Mouse (Mus musculus): ENCODE measurements around the gene Tesk1. TPM values are rescaled to one million over a fixed set of nuclear protein-coding genes. Genes with fewer than 3 reads are reported as not detected.

The Tesk1 gene
- polyA plus RNA-seq, 1 experiment from 2014 or later = 5.0 TPM

DNA sequence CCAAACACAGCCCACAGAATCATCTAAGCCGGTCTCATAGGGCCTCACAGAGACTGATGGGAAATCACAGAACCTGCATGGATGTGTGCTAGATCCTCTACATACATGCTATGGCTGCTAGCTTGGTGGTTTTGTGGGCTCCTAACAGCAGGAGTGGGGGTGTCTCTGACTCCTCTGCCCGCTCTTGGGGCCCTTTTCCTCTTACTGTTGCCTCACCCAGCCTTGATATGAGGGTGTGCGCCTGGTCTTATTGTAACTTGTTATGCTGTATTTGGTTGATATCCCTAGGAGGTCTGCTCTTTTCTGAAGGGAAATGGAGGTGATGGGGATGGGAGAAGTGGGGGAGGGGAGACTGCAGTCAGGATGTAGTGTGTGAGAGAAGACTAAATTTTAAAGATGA is 47.9 kb downstream of the Tesk1 start:
- Histone ChIP-seq H3K4me2 (no peak overlapping the region), H3K4me3 (ENCODE audit: low read depth, low read length) (no peak overlapping the region), H3K27me3 (ENCODE audit: control insufficient read depth, insufficient read depth, low read length) (no peaks in the 10 kb centered on the region), H3K4me1 (ENCODE audit: control insufficient read depth, insufficient read depth, low read length) (peaks cover 7% of the 10 kb centered on the region), H3K9me3 (replicated peaks; ENCODE audit: control insufficient read depth, low read length) (no peaks in the 10 kb centered on the region), H3K36me3 (ENCODE audit: control insufficient read depth, insufficient read depth, low read length) (no peaks in the 10 kb centered on the region), H3K27ac (ENCODE audit: low read depth, low read length) (no peak overlapping the region), H3K9ac (ENCODE audit: low read depth, low read length) (no peak overlapping the region)
- WGBS (ENCODE audit: insufficient replicate concordance) = 88% methylated on average over 3 of the region's 3 CpGs
- no peak for ATAC-seq (replicated peaks; ENCODE audit: insufficient number of reproducible peaks, low FRiP score, low TSS enrichment)

GRCm38 (mm10) chr4:43490801-43491200 is 49.1 kb downstream of the Tesk1 start:
- Histone ChIP-seq H3K4me1 (ENCODE audit: control insufficient read depth, insufficient read depth, low read length) (peaks cover 11% of the 10 kb centered on the region), H3K36me3 (ENCODE audit: control insufficient read depth, insufficient read depth, low read length) (no peaks in the 10 kb centered on the region), H3K4me3 (ENCODE audit: low read depth, low read length) (no peak overlapping the region), H3K9me3 (replicated peaks; ENCODE audit: control insufficient read depth, low read length) (no peaks in the 10 kb centered on the region), H3K9ac (ENCODE audit: low read depth, low read length) (no peak overlapping the region), H3K4me2 (no peak overlapping the region), H3K27ac (ENCODE audit: low read depth, low read length) (no peak overlapping the region), H3K27me3 (ENCODE audit: control insufficient read depth, insufficient read depth, low read length) (no peaks in the 10 kb centered on the region)
- ATAC-seq (replicated peaks; ENCODE audit: insufficient number of reproducible peaks, low FRiP score, low TSS enrichment) = no peak
- WGBS (ENCODE audit: insufficient replicate concordance) = 79% methylated on average over 5 of the region's 5 CpGs

DNA sequence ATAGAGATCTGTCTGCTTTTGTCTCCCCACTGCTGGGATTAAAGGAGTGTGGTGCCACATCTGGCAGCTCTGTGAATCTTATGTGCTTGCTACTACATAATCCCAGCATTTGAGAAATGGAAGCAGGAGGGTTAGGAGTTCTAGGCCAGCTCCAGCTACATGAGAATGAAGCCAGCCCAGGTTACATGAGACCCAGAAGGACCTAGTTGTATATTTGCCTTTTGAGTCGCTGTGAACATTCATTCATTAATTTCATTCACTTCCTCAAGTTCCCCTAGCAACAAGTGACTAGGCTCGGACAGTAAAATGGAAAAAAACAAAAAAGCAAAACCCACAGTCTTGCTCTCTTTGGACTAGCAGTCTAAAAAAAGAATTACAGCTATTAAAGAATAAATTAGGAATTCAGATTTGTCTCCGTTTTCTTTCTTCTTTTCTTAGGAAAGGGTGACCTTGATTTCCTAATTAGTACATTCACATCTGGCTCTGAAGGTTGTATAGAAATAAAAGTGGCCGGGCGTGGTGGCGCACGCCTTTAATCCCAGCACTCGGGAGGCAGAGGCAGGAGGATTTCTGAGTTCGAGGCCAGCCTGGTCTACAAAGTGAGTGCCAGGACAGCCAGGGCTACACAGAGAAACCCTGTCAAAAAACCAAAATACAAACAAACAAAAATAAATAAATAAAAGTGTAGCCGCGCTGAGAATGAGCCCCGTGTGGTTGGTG is 50.5 kb downstream of the Tesk1 start:
- Histone ChIP-seq H3K27ac (ENCODE audit: low read depth, low read length) (0 out of 2 replicates have a peak overlapping the region, but pooled peaks have one; percentile 75), H3K36me3 (ENCODE audit: control insufficient read depth, insufficient read depth, low read length) (no peaks in the 10 kb centered on the region), H3K4me3 (ENCODE audit: low read depth, low read length) (peak overlapping the region; percentile 76; the same call in 1 of the 2 replicates), H3K9ac (ENCODE audit: low read depth, low read length) (no peak overlapping the region), H3K9me3 (replicated peaks; ENCODE audit: control insufficient read depth, low read length) (no peaks in the 10 kb centered on the region), H3K4me1 (ENCODE audit: control insufficient read depth, insufficient read depth, low read length) (peaks cover 19% of the 10 kb centered on the region), H3K4me2 (peak overlapping the region; percentile 88), H3K27me3 (ENCODE audit: control insufficient read depth, insufficient read depth, low read length) (no peaks in the 10 kb centered on the region)
- WGBS (ENCODE audit: insufficient replicate concordance) = 47% methylated on average over 12 of the region's 12 CpGs
- no peak for ATAC-seq (replicated peaks; ENCODE audit: insufficient number of reproducible peaks, low FRiP score, low TSS enrichment)

DNA sequence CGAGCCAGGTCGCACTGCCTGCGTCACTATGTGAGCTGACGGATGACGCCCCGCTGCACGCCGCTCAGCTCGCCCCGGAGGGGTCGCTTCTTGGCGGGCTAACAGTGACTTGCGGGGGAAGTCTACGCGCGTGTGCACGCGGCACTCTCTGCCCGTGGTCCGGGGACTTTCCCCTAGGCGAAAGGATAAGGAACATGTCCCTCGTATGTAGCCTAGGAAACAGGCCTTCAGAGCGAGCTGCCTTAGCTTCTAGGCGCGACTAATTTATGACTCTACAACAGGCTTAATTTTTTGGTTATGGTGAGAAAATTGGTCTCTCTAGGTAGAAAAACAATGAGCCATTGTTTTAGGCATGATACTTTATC is 51.1 kb downstream of the Tesk1 start, which contains the start of gene Ccdc107:
Gene Ccdc107, plus strand, starts transcription at position 80 of the 365 bp plus-strand sequence.
- no peaks in the 10 kb centered on the region for H3K9me3 ChIP-seq (replicated peaks; ENCODE audit: control insufficient read depth, low read length)
- 0 out of 2 replicates have a peak, but pooled peaks cover 2% of the 10 kb centered on the region for H3K36me3 ChIP-seq (ENCODE audit: control insufficient read depth, insufficient read depth, low read length)
- H3K4me2 ChIP-seq = peak within 1 kb of the TSS; percentile 88
- peaks cover 25% of the 10 kb centered on the region for H3K4me1 ChIP-seq (ENCODE audit: control insufficient read depth, insufficient read depth, low read length)
- H3K27me3 ChIP-seq (ENCODE audit: control insufficient read depth, insufficient read depth, low read length) = no peaks in the 10 kb centered on the region
- H3K27ac ChIP-seq (ENCODE audit: low read depth, low read length) = peak within 1 kb of the TSS; percentile 75
- peak within 1 kb of the TSS; percentile 76 for H3K4me3 ChIP-seq (ENCODE audit: low read depth, low read length)
- H3K9ac ChIP-seq (ENCODE audit: low read depth, low read length) = peak within 1 kb of the TSS; percentile 91
- WGBS (ENCODE audit: insufficient replicate concordance) = 0% methylated on average over 25 of the region's 25 CpGs
- ATAC-seq (replicated peaks; ENCODE audit: insufficient number of reproducible peaks, low FRiP score, low TSS enrichment) = peak; percentile 97

GRCm38 (mm10) chr4:43493186-43493845 is 51.6 kb downstream of the Tesk1 start:
- Histone ChIP-seq H3K9me3 (replicated peaks; ENCODE audit: control insufficient read depth, low read length) (no peaks in the 10 kb centered on the region), H3K4me1 (ENCODE audit: control insufficient read depth, insufficient read depth, low read length) (peaks cover 30% of the 10 kb centered on the region), H3K27me3 (ENCODE audit: control insufficient read depth, insufficient read depth, low read length) (no peaks in the 10 kb centered on the region), H3K4me2 (peak overlapping the region; percentile 88), H3K9ac (ENCODE audit: low read depth, low read length) (peak overlapping the region; percentile 91), H3K4me3 (ENCODE audit: low read depth, low read length) (peak overlapping the region; percentile 76), H3K36me3 (ENCODE audit: control insufficient read depth, insufficient read depth, low read length) (0 out of 2 replicates have a peak, but pooled peaks cover 2% of the 10 kb centered on the region), H3K27ac (ENCODE audit: low read depth, low read length) (peak overlapping the region; percentile 75)
- WGBS (ENCODE audit: insufficient replicate concordance) = under 1% methylated on average over 47 of the region's 47 CpGs
- peak; percentile 88 for ATAC-seq (replicated peaks; ENCODE audit: insufficient number of reproducible peaks, low FRiP score, low TSS enrichment)

DNA sequence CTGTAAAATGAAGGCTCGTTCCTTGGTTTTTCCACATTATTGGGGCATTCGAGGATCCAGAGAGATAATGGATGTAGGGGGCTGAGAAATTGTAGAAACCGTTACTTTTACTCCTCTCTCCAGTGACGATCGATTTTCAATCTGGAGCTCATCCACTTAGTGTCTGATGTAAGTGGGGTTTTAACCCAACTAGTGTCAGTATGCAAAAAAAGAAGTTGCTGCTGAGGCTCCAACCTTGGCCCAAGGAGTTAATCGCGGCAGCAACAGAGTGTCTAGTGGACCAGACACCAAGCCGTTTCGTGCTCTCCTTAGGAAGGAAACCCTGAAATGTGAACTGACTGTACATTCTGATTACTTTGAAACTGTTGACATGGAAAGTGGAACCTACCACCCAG is 52.1 kb downstream of the Tesk1 start:
- no peaks in the 10 kb centered on the region for H3K9me3 ChIP-seq (replicated peaks; ENCODE audit: control insufficient read depth, low read length)
- H3K27me3 ChIP-seq (ENCODE audit: control insufficient read depth, insufficient read depth, low read length) = no peaks in the 10 kb centered on the region
- peak overlapping the region; percentile 91 for H3K9ac ChIP-seq (ENCODE audit: low read depth, low read length)
- H3K4me2 ChIP-seq = peak overlapping the region; percentile 88
- WGBS (ENCODE audit: insufficient replicate concordance) = under 1% methylated on average over 9 of the region's 9 CpGs
- 0 out of 2 replicates have a peak, but pooled peaks cover 2% of the 10 kb centered on the region for H3K36me3 ChIP-seq (ENCODE audit: control insufficient read depth, insufficient read depth, low read length)
- H3K27ac ChIP-seq (ENCODE audit: low read depth, low read length) = peak overlapping the region; percentile 75
- no peak for ATAC-seq (replicated peaks; ENCODE audit: insufficient number of reproducible peaks, low FRiP score, low TSS enrichment)
- H3K4me3 ChIP-seq (ENCODE audit: low read depth, low read length) = peak overlapping the region; percentile 76
- peaks cover 35% of the 10 kb centered on the region for H3K4me1 ChIP-seq (ENCODE audit: control insufficient read depth, insufficient read depth, low read length)

DNA sequence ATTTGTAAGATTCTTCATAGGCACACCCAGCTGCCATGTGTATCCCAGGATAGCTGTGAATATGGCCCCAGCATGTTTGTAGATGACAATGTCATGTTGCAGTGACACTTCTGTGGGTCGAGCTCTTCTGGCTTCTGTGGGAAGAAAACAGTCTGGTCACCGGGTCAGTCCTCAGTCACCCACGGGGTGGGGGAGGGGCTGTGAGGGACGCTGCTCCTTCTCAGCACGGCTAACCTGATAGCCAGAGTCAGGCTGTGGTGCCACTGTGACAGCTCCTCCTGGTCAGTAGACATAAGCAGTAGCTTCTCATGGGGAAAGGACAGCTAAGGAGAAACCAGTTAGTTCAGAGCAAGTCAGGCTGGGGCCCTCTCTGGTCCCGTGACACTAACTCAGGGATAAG is 54.8 kb downstream of the Tesk1 start:
- Histone ChIP-seq H3K27ac (ENCODE audit: low read depth, low read length) (no peak overlapping the region), H3K4me2 (no peak overlapping the region), H3K36me3 (ENCODE audit: control insufficient read depth, insufficient read depth, low read length) (0 out of 2 replicates have a peak, but pooled peaks cover 2% of the 10 kb centered on the region), H3K4me3 (ENCODE audit: low read depth, low read length) (no peak overlapping the region), H3K27me3 (ENCODE audit: control insufficient read depth, insufficient read depth, low read length) (no peaks in the 10 kb centered on the region), H3K9ac (ENCODE audit: low read depth, low read length) (no peak overlapping the region; the same call in 1 of the 2 replicates), H3K4me1 (ENCODE audit: control insufficient read depth, insufficient read depth, low read length) (peaks cover 36% of the 10 kb centered on the region), H3K9me3 (replicated peaks; ENCODE audit: control insufficient read depth, low read length) (no peaks in the 10 kb centered on the region)
- 44% methylated on average over 6 of the region's 6 CpGs for whole genome bisulfite sequencing (ENCODE audit: insufficient replicate concordance)
- ATAC-seq (replicated peaks; ENCODE audit: insufficient number of reproducible peaks, low FRiP score, low TSS enrichment) = no peak

- Histone ChIP-seq H3K27ac (ENCODE audit: low read depth, low read length) (no peak overlapping the region), H3K36me3 (ENCODE audit: control insufficient read depth, insufficient read depth, low read length) (0 out of 2 replicates have a peak, but pooled peaks cover 2% of the 10 kb centered on the region), H3K4me3 (ENCODE audit: low read depth, low read length) (no peak overlapping the region), H3K4me2 (no peak overlapping the region; the same call in 1 of the 2 replicates), H3K4me1 (ENCODE audit: control insufficient read depth, insufficient read depth, low read length) (peaks cover 36% of the 10 kb centered on the region), H3K9ac (ENCODE audit: low read depth, low read length) (no peak overlapping the region; the same call in 1 of the 2 replicates), H3K27me3 (ENCODE audit: control insufficient read depth, insufficient read depth, low read length) (no peaks in the 10 kb centered on the region), H3K9me3 (replicated peaks; ENCODE audit: control insufficient read depth, low read length) (no peaks in the 10 kb centered on the region)
- no peak for ATAC-seq (replicated peaks; ENCODE audit: insufficient number of reproducible peaks, low FRiP score, low TSS enrichment)
- 91% methylated on average over 8 of the region's 8 CpGs for WGBS (ENCODE audit: insufficient replicate concordance)
Measured at GRCm38 (mm10) chr4:43497405-43497804, 55.7 kb downstream of the Tesk1 start.

All from heart, embryonic 11.5 days (tissue).